Mouse (Mus musculus) MEL (cell line): ENCODE measurements around the gene Pml. TPM values are rescaled to one million over a fixed set of nuclear protein-coding genes. Genes with fewer than 3 reads are reported as not detected.

ENCODE experiments used
- DNase-seq: peaks from one replicate; pipeline ENCODE4 v3.0.0; 2011; ENCODE audit warnings: low read depth, low spot score
- H3K27ac ChIP-seq: 2 replicates; pipeline ENCODE4 v1.5.1; 2012; ENCODE audit warnings: low read depth, mild to moderate bottlenecking, control low read depth, low read length, moderate library complexity; ENCODE audit not compliant: control insufficient read depth
- H3K27me3 ChIP-seq, 2 experiments: fragments of 150-350 bp in 1 of 2; sonication (generic) in 1 of 2; 2 replicates each; pipeline ENCODE4 v1.6.1; 2012; ENCODE audit warnings: low read length in 2 of 2, mild to moderate bottlenecking in 2 of 2, improper control_type of control experiment in 1 of 2, moderate library complexity in 1 of 2; ENCODE audit not compliant: insufficient read depth in 2 of 2, control insufficient read depth in 1 of 2
- H3K36me3 ChIP-seq, 2 experiments: 2 replicates each; pipeline ENCODE4 v1.6.1; 2012 to 2014; ENCODE audit warnings: low read length in 2 of 2, improper control_type of control experiment in 1 of 2, inconsistent platforms in 1 of 2, mild to moderate bottlenecking in 1 of 2; ENCODE audit not compliant: insufficient read depth in 2 of 2, control insufficient read depth in 1 of 2
- H3K4me1 ChIP-seq, 2 experiments: fragments of 150-350 bp in 1 of 2; sonication (generic) in 1 of 2; 2 replicates each; pipeline ENCODE4 v1.6.1; 2012; ENCODE audit warnings: low read length in 2 of 2, improper control_type of control experiment in 1 of 2, mild to moderate bottlenecking in 1 of 2; ENCODE audit not compliant: insufficient read depth in 2 of 2, control insufficient read depth in 1 of 2
- H3K4me3 ChIP-seq, 2 experiments: fragments of 150-350 bp in 1 of 2; sonication (generic) in 1 of 2; 2 replicates each; pipeline ENCODE4 v1.5.1; 2012; ENCODE audit warnings: low read depth in 2 of 2, low read length in 2 of 2, mild to moderate bottlenecking in 2 of 2, moderate library complexity in 2 of 2, control low read depth in 1 of 2, improper control_type of control experiment in 1 of 2; ENCODE audit not compliant: control insufficient read depth in 1 of 2, insufficient read depth in 1 of 2
- H3K79me2 ChIP-seq: 2 replicates; pipeline ENCODE4 v1.6.1; 2012; ENCODE audit warnings: mild to moderate bottlenecking, low read length, moderate library complexity; ENCODE audit not compliant: control insufficient read depth, poor library complexity, insufficient read depth
- H3K9ac ChIP-seq: 2 replicates; pipeline ENCODE4 v1.6.1; 2012; ENCODE audit warnings: low read depth, mild to moderate bottlenecking, control low read depth, low read length, moderate library complexity; ENCODE audit not compliant: control insufficient read depth, poor library complexity, severe bottlenecking
- H3K9me3 ChIP-seq: fragments of 150-350 bp; sonication (generic); replicated peaks from 2 replicates; pipeline ENCODE4 v1.6.1; 2012; ENCODE audit warnings: mild to moderate bottlenecking, low read length, improper control_type of control experiment, moderate library complexity; ENCODE audit not compliant: insufficient read depth
- BHLHE40 ChIP-seq: IDR thresholded peaks from 2 replicates; pipeline ENCODE4 v1.6.1; 2012; ENCODE audit warnings: low read depth, mild to moderate bottlenecking, inconsistent platforms, low read length, improper control_type of control experiment, borderline replicate concordance
- CTCF ChIP-seq, 3 experiments: IDR thresholded peaks in 2 of 3; conservative IDR thresholded peaks in 1 of 3; 2 replicates each; pipeline ENCODE4 v1.5.1; 2011 to 2012; ENCODE audit warnings: low read length in 3 of 3, low read depth in 2 of 3, mild to moderate bottlenecking in 2 of 3, improper control_type of control experiment in 1 of 3, inconsistent platforms in 1 of 3, mixed read lengths in 1 of 3, moderate library complexity in 1 of 3; ENCODE audit not compliant: control insufficient read depth in 1 of 3, insufficient read depth in 1 of 3, poor library complexity in 1 of 3, severe bottlenecking in 1 of 3
- ELF1 ChIP-seq: IDR thresholded peaks from 2 replicates; pipeline ENCODE4 v1.6.1; 2014; ENCODE audit warnings: low read depth, mild to moderate bottlenecking, inconsistent platforms, low read length, improper control_type of control experiment, moderate library complexity
- EP300 ChIP-seq, 2 experiments: IDR thresholded peaks; 2 replicates each; pipeline ENCODE4 v1.6.1; 2011; ENCODE audit warnings: improper control_type of control experiment in 2 of 2, low read length in 2 of 2, low read depth in 1 of 2, mild to moderate bottlenecking in 1 of 2
- ETS1 ChIP-seq: IDR thresholded peaks from 2 replicates; pipeline ENCODE4 v1.6.1; 2012; ENCODE audit warnings: low read depth, mild to moderate bottlenecking, inconsistent platforms, low read length, improper control_type of control experiment, moderate library complexity
- GATA1 ChIP-seq: IDR thresholded peaks from 2 replicates; pipeline ENCODE4 v1.6.1; 2011; ENCODE audit warnings: low read depth, low read length, improper control_type of control experiment
- HCFC1 ChIP-seq: IDR thresholded peaks from 2 replicates; pipeline ENCODE4 v1.6.1; 2012; ENCODE audit warnings: low read depth, mild to moderate bottlenecking, inconsistent platforms, low read length, improper control_type of control experiment, moderate library complexity
- JUND ChIP-seq: IDR thresholded peaks from 2 replicates; pipeline ENCODE4 v1.6.1; 2011; ENCODE audit warnings: low read depth, mild to moderate bottlenecking, improper control_type of control experiment, low read length
- KAT2A ChIP-seq: conservative IDR thresholded peaks from 2 replicates; pipeline ENCODE4 v1.6.1; 2012; ENCODE audit warnings: low read depth, low read length, improper control_type of control experiment, inconsistent platforms
- MAFK ChIP-seq: IDR thresholded peaks from 2 replicates; pipeline ENCODE4 v1.6.1; 2011; ENCODE audit warnings: low read depth, mild to moderate bottlenecking, low read length, improper control_type of control experiment, borderline replicate concordance
- MYB ChIP-seq: IDR thresholded peaks from 2 replicates; pipeline ENCODE4 v1.6.1; 2011; ENCODE audit warnings: mild to moderate bottlenecking, low read depth, low read length, improper control_type of control experiment
- MYC ChIP-seq: IDR thresholded peaks from 2 replicates; pipeline ENCODE4 v1.6.1; 2011; ENCODE audit warnings: low read depth, mild to moderate bottlenecking, low read length, improper control_type of control experiment, moderate library complexity
- NRF1 ChIP-seq: IDR thresholded peaks from 2 replicates; pipeline ENCODE4 v1.6.1; 2014; ENCODE audit warnings: low read depth, mild to moderate bottlenecking, inconsistent platforms, low read length, improper control_type of control experiment, moderate library complexity; ENCODE audit not compliant: poor library complexity, insufficient read depth, severe bottlenecking
- POLR2AphosphoS2 ChIP-seq: IDR thresholded peaks from 2 replicates; pipeline ENCODE4 v1.6.1; 2011; ENCODE audit warnings: low read length, improper control_type of control experiment
- RAD21 ChIP-seq: IDR thresholded peaks from 2 replicates; pipeline ENCODE4 v1.6.1; 2011; ENCODE audit warnings: mild to moderate bottlenecking, low read depth, low read length, improper control_type of control experiment
- RCOR1 ChIP-seq: IDR thresholded peaks from 2 replicates; pipeline ENCODE4 v1.6.1; 2012; ENCODE audit warnings: low read depth, mild to moderate bottlenecking, inconsistent platforms, low read length, improper control_type of control experiment
- SIN3A ChIP-seq: IDR thresholded peaks from 2 replicates; pipeline ENCODE4 v1.6.1; 2012; ENCODE audit warnings: low read length, improper control_type of control experiment, inconsistent platforms
- SMC3 ChIP-seq: IDR thresholded peaks from 2 replicates; pipeline ENCODE4 v1.6.1; 2011; ENCODE audit warnings: low read depth, low read length, improper control_type of control experiment
- TBP ChIP-seq: IDR thresholded peaks from 2 replicates; pipeline ENCODE4 v1.8.0; 2011; ENCODE audit warnings: low read depth, low read length, improper control_type of control experiment
- TCF12 ChIP-seq: IDR thresholded peaks from 2 replicates; pipeline ENCODE4 v1.6.1; 2014; ENCODE audit warnings: low read depth, mild to moderate bottlenecking, inconsistent platforms, low read length, improper control_type of control experiment, moderate library complexity
- UBTF ChIP-seq: IDR thresholded peaks from 2 replicates; pipeline ENCODE4 v1.6.1; 2012; ENCODE audit warnings: low read depth, mild to moderate bottlenecking, inconsistent platforms, low read length, improper control_type of control experiment, moderate library complexity, borderline replicate concordance; ENCODE audit not compliant: insufficient read depth
- USF1 ChIP-seq: IDR thresholded peaks from 2 replicates; pipeline ENCODE4 v1.6.1; 2014; ENCODE audit warnings: low read depth, mild to moderate bottlenecking, inconsistent platforms, low read length, improper control_type of control experiment, moderate library complexity
- ZC3H11A ChIP-seq: IDR thresholded peaks from 2 replicates; pipeline ENCODE4 v1.6.1; 2012; ENCODE audit warnings: low read depth, mild to moderate bottlenecking, inconsistent platforms, low read length, improper control_type of control experiment
- ZMIZ1 ChIP-seq: IDR thresholded peaks from 2 replicates; pipeline ENCODE4 v1.6.1; 2012; ENCODE audit warnings: low read depth, mild to moderate bottlenecking, inconsistent platforms, low read length, improper control_type of control experiment, moderate library complexity
- polyA plus RNA-seq, 2 experiments: library from polyadenylated mRNA; stranded (reverse) in 1 of 2; unstranded in 1 of 2; fragments of >175 nt in 1 of 2; fragments of >200 nt in 1 of 2; gene quantifications; 2 replicates each; pipeline versions ENCODE4 v1.2.1 to v1.2.4; 2012; ENCODE audit warnings: low replicate concordance in 2 of 2, low read depth in 1 of 2; ENCODE audit not compliant: insufficient read length in 2 of 2, insufficient read depth in 1 of 2, missing spikeins in 1 of 2
- total RNA-seq: library from RNA; depleted of rRNA; stranded (reverse); fragments of 300-350 nt; gene quantifications from 2 replicates; pipeline ENCODE4 v1.2.3, GENCODE M21; 2012

The Pml gene
- total and polyA plus RNA-seq, 3 experiments, result 25.2 to 56.6 TPM; not detected in 1

DNA sequence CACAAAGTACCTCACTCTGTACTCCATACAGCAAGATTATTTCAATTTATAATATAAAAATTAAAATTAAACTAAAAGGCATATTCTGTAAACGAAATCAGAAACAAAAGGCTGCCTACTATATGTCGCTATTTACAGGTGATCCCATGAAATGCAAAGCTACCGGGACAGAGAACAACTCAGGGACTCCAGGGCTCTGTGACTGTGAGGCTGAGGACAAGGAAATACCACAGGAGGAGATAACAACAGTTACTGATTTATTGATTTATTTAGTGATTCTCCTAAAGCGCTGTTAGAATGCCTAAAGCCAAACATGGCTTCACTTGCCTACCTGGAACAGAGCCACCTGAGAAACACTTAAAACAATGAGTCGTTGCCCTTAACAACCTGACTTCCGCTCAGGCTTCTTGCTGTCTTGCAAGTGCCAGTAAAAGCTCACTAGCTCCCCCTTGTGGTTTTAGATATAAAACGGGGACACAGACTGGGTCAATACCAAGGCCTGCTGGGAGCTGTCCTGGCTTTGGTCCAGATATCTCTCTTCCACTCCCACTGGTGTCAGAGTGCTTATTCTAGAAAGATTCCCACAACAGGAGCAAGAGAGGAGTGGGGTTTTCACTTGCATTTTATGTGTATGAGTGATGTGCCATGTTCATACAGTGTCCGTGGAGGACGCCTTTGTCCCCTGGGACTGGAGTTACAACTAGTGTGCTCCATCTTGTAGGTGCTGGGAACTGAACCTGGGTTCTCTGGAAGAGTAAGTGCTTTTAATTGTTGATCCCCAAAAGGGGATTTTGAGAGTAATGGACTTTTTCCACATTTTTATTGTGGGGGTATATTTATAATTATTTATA, 30.9 kb upstream of the Pml start:
- Histone ChIP-seq H3K27me3 (peaks cover 0 to 2% of the 10 kb centered on the region in 2 experiments; a peak in 3 of 4 replicates), H3K79me2 (no peaks in the 10 kb centered on the region), H3K4me3 (peak overlapping the region; percentile 26; a peak in 2 of 4 replicates), H3K27ac (no peak overlapping the region), H3K9me3 (no peaks in the 10 kb centered on the region), H3K9ac (no peak overlapping the region), H3K4me1 (peaks cover 5 to 12% of the 10 kb centered on the region in 2 experiments), H3K36me3 (peaks cover 0 to 17% of the 10 kb centered on the region in 2 experiments; a peak in 2 of 4 replicates)
- peak; percentile 95 for DNase-seq
- TF ChIP-seq UBTF (no peak), ZMIZ1 (no peak), HCFC1 (peak; percentile 47; the same call in 1 of the 2 replicates), ZC3H11A (peak; percentile 75), BHLHE40 (peak; percentile 42; the same call in 1 of the 2 replicates), MYB (no peak), ELF1 (peak; percentile 19; the same call in 1 of the 2 replicates), RAD21 (peak; percentile 86), SIN3A (peak; percentile 55; the same call in 1 of the 2 replicates), MAFK (no peak), POLR2AphosphoS2 (no peak), CTCF (IDR thresholded peaks at IDR 0.05 in 2 of 3, conservative IDR thresholded peaks at IDR 0.05 in 1 of 3; ENCODE audit: control insufficient read depth in 1 of 3, insufficient read depth in 1 of 3, low read depth in 2 of 3, low read length in 3 of 3, poor library complexity in 1 of 3, severe bottlenecking in 1 of 3) (peak; percentile 61 to 97 (median 88)), NRF1 (0 out of 2 replicates have a peak, but pooled peaks have one; percentile 11), GATA1 (0 out of 2 replicates have a peak, but pooled peaks have one; percentile 3), RCOR1 (peak; percentile 33; the same call in 1 of the 2 replicates), SMC3 (peak; percentile 85), JUND (peak; percentile 66; the same call in 1 of the 2 replicates), TBP (0 out of 2 replicates have a peak, but pooled peaks have one; percentile 33)

DNA sequence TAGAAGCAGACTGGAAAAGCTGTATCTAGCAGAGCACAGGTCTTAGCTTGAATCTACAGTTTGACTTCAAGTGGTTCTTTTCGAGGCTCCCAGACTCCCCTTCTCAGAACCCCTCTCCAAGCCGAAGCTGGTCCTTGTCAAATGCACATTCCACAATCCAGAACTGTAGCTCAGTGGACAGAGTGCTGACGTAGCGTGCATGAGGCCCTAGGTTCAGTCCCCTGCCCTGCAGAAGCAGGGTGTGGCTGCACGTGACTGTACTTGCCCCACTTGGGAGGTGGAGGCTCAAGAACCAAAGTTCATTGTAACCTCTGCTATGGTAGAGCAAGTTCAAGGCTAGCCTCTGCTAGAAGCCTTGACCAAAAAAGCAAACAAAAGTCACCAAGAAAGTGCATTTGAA, 30.2 kb upstream of the Pml start:
- DNase-seq, result no peak
- Histone ChIP-seq H3K9me3 (no peaks in the 10 kb centered on the region), H3K9ac (no peak overlapping the region), H3K27me3 (no peaks in the 10 kb centered on the region; a peak in 1 of 4 replicates), H3K36me3 (peaks cover 0 to 20% of the 10 kb centered on the region in 2 experiments; a peak in 2 of 4 replicates), H3K27ac (no peak overlapping the region), H3K4me1 (peaks cover 6 to 13% of the 10 kb centered on the region in 2 experiments), H3K4me3 (no peak overlapping the region), H3K79me2 (no peaks in the 10 kb centered on the region)
- TF ChIP-seq MAFK, result no peak
- TF ChIP-seq EP300 (IDR thresholded peaks at IDR 0.05; ENCODE audit: low read depth in 1 of 2, low read length in 2 of 2), result no peak
- TF ChIP-seq USF1, result 0 out of 2 replicates have a peak, but pooled peaks have one; percentile 23
- TF ChIP-seq KAT2A, result no peak
- no peak for TF ChIP-seq TCF12
- TF ChIP-seq NRF1, result no peak
- TF ChIP-seq MYC, result no peak
- TF ChIP-seq ETS1, result no peak
